Mouse (Mus musculus) retina, embryonic 14.5 days (tissue): ENCODE data around the gene Itgb1.
A peak's percentile ranks its signal among the peaks of the same experiment; 100 is the strongest.

Source experiments
- DNase-seq: peaks from one replicate; pipeline ENCODE4 v3.0.0-alpha.2; 2015; ENCODE audit warnings: low spot score

Gene Itgb1

DNA sequence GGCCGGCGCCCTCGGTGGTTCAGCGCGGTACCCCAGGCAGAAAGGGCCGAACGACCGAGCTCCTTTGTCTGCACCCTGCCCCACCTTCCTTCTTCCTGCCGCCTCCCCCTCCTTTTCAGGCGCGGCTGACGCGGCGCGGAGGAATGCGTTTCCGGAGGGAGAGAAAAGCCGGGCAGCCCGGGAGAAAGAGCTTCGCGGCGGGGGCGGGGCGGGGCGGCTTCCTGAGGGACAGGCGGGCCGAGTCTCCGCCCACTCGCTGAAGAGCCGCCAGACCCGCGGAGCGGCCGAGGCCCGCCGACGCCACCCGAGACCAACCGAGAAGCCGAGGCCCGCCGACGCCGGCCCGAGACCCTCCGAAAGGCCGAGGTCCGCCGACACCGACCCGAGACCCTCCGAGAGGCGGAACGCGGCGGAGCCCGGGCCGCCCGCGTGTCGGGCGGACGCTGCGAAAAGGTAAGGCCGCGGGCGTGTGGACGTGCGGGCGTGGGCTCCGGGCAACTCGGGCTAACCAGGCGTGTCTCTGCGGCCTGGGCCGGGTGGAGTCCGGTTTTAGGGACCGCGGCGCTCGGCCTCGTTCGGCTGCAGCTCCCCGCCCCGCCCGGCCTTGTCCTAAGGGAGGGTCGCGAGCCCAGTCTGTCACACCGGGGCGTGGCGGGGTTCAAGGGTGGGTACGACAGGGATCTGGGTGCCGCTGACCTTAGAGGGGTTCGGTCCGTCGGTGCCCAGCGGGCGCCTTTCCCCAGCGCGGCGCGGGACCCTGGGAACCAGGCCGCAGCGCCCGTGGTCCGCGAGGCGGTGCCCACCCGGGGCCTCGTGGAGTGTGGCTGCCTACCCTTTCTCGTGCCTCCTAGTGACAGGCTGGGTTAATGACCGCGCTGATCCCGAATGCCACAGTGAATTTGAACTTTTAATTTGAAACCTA lies at the start of gene Itgb1:
Gene Itgb1 (plus strand): TSS at position 148 of the 922 bp plus-strand sequence.
- peak; percentile 94 for DNase-seq

DNA sequence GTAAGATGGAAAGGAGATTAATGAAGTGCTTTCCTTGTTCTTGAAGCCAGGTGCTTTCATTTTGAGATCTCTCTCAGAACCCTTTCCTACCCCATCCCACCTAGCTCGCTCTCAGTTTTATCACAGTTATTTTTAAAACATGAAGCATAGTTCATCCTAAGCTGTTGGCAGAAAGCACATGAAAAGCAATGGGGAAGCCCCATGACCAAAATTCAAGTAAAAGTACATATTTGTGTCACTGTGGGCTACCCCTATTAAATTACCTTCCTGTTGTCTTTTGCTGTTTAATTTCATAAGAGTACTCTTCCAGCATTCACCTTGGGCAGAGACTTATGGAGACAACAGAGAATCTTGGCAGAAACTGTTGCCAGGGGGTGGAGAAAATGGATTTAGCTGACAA lies 42.4 kb upstream of the Itgb1 start:
- DNase-seq, result no peak

DNA sequence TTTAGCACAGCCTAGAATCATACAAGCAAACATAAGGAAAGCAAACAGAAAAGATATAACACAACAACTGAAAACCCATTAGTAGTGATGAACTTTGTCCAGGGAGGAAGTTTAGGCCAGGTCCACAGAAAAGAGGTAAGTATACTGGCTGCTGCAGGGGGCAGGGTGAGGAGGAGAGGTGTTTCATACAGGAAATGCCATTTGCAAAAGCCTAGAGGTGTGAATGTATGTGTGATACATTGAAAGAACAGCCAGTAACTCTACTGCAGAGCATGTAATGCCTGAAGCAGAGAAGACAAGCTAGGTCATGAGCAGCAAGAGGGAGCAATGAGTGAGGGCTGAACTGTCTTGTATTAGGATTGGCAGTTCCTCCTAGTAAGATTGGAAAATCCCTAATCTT lies 40.0 kb upstream of the Itgb1 start:
- no peak for DNase-seq

DNA sequence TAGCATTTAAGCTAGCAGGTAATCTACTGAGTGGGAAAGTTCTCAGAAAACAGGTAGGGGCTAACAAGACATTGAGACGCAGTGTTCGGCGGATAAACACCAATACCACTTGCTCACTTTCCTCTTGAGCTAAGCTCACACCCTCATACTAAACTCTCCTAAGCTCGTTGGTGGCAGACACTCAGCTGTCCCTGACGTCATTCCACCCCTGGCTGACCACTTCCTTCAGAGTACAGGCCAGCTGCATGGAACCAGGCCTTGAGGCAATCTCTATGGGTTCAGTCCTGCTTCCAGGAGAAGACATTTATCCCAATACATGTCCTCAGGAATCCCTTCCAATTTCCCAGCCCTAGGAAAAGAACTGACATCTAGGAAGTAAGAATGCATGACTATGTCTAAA lies 39.0 kb upstream of the Itgb1 start:
- no peak for DNase-seq

DNA sequence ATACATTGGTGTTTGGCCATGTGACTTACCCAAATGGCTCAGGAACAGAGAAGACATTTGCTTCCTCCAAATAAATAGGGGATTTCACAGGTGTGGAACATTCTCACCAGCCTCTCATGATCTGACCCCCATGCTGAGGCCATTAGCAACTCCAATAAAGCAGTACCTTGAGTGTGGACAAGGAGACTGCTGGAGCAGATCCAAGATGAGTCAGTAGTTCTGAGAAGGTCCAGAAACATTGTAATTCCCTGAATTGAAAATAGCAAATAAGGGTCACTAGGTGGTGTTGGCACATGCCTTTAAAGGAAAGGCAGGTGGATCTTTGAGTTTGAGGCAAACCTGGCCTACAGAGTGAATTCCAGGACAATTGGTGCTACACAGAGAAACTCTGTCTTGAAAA lies 37.4 kb upstream of the Itgb1 start:
- no peak for DNase-seq

DNA sequence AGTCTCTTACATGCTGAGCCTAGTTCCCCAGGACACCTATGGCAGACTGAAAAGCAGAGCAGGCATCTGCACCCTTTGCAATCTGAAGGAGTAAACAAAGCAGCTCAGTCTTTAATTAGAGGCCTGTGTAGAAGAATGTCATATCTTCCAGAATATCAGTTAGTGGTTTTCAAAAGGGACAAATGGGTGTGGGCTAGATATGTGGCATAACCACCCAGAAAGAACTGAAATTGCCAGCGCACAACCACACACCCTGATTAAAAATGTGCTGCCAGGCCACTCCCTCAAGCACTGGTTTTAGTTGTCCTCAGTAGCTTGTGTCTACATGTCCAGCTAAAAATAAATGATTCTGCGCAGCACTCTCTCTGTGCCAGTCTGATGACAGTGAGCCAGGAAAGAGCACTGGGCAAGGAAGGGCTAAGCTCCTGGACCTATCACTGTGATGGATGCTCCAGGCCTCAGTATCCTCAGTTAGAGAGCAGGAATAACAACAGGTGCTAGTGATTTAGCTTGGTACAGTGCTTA lies 35.1 kb upstream of the Itgb1 start:
- no peak for DNase-seq

DNA sequence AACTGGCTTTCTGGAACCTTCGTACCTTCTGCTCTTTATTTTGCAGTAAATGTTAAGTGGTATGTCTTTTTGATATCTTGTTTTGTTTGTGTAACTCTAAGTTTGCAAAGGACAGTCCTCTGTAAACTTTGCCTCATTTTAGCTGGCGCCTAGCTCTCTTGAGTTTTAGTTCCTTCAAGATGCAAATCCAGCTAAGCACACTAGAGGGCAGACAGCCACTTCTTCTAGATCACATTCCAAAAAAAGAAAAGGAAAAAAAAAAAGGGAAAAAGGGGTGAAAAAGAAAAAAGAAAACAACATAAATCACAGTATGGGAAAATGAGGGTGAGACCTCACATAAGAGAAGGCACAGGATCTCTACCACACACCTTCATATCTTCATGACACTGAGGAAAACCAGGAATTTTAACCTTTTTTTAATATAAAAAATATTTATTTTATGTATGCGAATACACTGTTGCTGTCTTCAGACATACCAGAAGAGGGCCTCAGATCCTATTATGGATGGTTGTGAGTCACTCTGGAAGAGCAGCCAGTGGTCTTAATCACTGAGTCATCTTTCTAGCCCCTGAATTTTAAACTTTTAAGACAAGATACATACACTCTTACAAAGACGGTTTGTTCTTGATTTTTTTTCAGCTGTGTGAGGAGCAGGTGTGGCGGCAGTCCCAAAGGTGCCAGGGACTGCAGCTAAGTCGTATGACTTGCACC lies 32.9 kb upstream of the Itgb1 start:
- DNase-seq, result peak; percentile 78

DNA sequence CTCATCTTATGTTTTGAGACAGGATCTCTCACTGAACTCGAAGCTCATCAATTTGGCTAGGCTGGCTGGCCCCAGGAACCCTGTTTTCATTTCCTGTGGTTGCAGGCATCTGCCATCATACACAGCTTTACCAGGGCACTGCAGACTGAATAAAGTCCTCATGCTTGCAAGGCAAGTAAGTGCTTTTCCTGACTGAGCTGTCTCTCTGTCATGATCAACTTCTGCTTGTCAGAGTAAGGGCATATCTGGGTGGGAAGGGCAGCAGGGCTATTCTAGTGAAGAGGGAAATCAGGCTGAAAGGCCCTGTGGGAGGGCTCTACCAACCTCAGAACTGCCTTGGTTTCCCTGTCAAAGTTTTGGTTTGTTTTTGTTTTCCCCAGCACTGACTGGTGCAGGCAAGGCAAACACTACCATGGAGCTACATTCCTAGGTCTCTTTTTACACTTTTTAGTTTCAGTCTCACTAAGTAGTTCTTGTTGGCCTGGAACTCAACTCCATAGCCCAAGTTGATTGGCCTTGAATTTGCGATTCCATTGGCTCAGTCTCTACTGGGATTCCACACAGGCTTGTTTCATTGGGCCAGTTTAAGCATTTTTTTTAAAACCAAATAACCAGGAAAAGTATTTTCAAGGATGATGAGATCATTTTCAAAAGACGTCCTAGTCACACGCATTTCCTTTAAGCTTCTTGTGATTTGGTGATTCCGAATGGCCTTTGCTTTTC lies 31.7 kb upstream of the Itgb1 start:
- DNase-seq, result no peak

DNA sequence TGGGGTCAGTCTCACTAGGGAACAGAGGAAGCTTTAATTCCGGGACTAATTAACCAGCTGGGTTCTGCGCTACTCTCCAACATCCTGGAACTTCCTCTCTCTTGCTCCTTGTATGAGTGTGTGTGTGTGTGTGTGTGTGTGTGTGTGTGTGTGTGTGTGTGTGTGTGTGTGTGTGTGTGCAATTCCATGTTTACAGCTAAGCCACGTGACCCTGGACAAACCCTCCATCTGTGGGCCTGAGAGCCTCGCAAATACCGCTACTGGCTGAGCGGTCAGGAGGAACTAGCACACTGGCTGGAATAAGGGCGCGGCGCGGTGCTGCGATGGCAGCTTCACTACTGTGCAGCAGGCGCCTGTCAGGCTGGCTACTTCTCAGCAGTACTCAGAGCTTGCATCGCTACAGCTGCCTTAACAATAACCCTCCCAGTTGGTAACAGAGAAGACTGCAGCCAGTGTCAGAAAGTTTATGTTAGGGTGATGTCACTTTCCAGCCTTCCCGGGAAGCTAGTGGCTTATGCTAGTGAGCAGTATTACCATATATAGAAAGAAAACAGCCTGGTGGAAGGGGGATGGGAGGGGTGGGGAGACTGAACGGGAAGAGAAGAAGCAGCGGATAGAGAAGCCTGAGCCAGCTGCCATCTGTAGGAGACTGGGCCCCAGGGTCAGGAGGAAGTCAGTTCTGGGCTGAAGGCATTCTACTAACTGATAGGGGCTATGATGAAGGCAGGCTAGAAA lies 30.9 kb upstream of the Itgb1 start:
- peak; percentile 85 for DNase-seq

DNA sequence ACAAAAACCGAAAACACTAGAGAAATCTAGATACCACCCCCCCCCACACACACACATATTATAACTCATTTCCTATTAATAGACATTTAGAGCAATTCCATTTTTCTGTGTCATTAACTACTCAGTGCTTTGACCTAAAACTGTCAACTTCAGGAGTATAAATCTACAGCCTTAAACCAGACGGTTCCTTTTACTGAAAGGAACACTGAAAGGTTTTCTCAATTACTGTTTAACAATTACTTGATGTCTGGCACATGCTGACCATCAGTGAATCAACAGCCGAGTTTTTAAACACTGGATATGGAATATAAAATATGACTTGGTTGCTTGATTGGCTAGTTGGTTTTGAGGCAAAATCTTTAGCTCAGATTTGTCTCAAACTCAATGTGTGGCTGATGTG lies 23.3 kb upstream of the Itgb1 start:
- DNase-seq, result peak; percentile 49

DNA sequence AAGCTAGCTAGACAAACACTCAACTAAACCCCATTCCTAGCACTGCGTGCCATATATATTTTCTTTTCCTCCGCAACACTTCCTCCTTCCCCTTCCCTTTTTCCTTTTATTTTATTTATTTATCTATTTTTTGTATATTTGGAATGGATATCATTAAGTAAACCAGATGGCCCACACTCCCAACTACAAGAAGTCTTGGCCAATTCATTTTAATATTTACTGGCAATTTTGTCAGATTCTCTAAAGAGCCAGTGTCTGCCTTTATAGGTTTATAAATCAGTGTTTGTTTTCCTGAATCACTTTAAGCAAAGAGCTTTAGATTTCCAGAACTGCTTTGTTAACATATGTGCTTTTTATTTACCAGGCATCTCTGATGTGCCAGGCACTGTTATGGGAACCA lies 22.8 kb upstream of the Itgb1 start:
- no peak for DNase-seq

DNA sequence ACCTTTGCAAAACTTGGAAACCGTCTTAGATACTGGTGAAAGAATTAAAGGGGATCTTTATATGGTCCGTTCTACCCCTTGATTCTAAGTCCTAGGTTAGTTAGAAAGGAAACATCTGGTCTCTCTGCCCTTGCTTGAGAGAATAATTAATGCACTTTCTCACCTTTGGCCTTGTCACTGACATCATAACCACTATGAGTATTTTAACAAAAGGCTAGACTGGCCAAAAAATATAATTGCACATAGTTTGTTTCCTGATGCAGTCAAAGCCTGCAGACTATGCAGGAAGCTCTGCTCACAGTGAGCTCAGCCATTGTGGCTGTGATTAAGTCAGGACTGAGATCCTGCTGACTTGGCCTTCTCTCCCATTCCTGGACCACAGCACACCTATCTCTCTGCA lies 22.3 kb upstream of the Itgb1 start:
- no peak for DNase-seq

DNA sequence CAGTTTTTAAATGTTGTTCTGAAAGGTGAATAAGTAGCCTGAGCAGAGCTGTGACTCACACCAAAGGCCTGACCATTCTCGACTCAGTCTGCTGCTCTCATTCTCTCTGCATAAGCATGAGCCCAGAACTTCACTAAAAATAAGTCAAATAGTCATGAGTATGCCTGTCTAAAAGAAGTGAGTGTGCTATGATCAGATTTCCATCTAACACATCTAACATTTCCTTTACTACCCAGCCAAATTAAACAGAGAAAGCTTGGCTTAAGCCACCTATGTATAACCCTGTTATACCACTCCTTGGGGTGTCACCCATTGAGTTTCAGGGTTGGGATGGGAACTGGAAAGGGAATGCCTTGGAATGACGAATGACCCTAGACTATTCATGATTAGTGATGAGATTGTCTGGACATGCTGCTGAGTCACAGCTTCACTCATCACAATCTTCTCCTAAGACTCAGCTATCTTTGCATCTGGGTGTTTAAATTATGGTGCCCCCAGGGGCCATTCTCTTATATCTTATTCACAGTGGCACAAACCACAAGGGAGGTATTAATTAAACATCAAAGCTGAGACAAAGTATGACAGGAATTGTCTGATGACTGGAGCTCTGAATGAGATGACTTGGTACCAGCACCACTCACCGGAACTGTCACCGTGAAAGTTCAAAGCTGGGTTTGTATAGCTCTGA lies 18.7 kb upstream of the Itgb1 start:
- no peak for DNase-seq

DNA sequence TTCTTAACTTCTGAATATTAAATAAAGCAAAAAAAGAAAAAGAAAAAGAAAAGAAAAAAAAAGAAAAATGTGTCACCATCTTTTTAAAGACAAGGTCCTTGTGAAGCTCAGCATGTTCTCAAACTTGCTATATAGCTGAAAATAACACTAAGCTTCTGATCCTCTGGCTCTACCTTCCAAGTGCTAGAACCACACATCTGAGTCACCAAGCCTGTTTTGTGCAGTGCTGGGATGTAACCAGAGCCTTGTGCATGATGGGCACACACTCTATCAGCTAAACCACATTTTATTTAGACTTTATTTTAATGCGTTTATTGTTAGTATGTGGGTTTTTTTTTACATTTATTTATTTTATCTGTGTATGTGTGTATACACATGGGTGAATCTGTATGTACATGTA lies 13.6 kb upstream of the Itgb1 start:
- DNase-seq, result no peak

DNA sequence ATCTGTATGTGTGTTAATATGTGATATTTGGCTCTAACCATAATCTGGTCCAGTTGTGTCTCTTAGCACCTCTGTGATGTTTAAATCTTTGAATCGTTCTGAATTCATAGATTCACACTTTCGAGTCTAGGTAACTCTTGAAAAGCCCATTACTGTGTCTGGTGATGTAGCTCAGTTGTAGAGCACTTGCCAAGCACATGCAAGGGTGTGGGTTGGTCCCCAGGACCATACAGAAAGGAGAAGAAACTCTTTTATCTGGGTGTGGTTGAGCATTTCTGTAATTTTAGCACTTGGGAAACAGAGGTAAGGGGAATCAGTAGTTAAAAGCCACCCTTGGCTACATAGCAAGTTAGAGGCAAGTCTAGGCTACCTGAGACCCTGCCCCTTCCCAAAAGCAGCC lies 13.0 kb upstream of the Itgb1 start:
- DNase-seq, result no peak

DNA sequence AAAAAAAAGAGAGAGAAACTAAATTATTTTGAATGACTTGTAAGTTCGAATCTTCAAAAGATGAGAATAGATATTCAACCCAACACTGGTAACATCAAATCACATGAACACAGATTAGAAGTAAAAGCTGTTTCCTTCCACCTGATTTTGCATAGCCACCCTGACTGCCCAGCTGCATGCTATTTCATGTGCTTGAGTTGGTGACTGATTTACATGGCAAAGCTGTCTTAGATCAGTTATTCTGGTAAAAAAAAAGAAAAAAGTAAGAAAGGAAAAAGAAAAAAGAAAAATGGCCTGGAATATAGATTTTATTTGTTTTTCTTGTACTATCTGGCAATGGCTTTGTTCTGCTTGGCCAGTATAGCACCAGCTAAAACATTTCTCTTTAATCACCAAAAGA lies 12.5 kb upstream of the Itgb1 start:
- no peak for DNase-seq

DNA sequence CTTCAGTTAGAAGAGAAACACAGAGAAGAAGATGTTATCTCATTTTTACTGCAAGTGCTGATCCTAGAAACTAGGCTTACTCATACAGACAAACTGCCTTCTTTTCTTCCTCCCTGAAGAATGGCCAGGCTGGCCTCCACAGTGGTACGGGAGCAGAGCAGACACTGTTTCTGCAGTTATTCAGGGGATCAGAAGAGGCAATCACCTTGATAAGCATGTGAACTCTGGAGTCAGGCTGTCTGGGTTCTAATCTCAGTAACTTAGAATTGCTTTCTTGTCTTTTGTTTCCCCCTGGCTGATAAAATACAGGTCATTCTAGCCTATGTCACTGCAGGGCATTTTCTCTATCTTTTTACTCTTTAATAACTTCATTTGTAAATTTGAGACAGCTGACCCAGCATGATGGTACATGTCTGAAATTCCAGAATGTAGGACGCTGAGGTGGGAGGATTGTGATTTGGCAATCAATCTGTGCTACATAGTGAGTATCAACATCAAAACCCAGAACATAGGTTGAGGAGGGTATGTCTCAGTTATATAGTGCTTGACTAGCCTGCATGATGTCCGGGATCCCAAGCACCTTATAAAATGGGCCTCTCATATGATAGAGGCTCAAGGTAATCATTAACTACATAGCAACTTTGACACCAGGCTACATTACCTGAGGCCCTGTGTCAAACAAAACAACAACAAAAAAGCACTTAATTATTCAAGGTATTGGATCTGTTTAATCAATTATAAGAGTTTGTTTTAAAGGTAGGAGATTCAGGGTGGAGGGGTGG lies 9.4 kb upstream of the Itgb1 start:
- no peak for DNase-seq

DNA sequence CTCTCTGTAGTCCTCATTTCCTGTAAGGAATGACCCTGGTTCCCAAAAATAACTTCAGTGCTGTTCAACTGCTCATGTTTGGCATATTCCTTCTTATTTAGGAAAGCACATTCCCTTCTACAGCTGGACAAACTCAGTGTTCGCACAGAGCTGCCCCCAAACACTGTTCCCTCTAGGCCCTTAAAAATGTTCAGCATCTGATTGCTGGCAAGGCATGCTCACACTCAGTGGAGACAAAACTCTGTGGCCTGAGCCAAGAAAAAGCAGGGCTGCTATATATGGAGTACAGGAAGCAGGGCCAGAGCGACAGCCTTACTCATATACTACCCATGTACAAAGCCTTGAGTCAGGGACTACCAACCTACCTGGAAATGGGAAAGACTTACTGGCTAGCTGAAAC lies 5.5 kb upstream of the Itgb1 start:
- no peak for DNase-seq

DNA sequence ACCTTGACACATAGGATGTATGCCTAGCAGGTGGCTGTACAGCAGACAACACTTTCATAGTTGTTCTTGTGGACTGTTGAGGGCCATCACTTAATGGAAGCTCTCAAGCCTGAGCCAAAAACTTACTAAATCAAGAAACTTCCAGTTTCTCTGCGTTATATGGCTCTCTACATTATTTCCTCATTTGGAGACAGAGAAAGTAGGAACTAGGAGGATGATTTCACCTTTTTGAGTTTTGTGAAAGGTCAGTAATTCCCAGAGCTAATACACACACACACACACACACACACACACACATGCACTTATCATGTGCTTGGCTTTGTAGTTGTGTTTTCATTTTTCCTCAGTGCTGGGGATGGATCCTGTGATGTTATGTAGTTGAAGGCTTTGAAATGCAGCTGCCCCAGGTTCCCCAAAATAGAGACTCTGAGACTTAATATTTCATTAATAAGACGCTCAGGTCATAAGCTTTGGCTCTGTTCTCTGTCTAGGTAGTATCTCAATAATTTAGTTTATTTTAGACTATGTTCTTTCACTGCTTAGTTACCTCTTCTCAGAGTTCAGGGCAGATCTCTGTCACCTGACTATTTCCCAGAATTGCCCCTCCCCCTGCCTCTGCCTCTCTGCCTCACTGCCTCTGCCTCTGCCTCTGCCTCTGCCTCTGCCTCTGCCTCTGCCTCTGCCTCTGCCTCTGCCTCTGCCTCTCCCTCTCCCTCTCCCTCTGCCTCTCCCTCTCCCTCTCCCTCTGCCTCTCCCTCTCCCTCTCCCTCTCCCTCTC lies 4.7 kb upstream of the Itgb1 start:
- DNase-seq, result no peak

DNA sequence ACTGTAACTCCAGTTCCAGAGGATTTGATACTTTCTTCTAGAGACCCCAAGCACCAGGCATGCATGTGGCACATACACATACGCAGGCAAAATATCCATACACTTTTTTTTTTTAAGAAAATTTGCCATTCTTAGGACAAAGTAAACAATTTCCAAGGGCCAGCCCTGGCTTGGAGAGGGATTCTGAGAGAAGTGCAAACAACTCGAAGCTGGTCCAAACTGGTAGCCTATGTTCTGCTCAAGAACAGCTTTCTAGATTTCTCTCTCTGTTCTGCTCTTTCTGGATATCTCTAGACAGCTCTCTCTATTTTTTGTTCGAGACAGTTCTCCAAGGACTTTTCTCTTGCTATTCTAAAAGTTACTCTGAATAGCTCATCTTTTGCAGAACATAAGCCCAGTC lies 3.5 kb upstream of the Itgb1 start:
- DNase-seq, result no peak
